Comparison of ENCODE assay signal across 19 mouse cellular contexts in the genomic region with DNA sequence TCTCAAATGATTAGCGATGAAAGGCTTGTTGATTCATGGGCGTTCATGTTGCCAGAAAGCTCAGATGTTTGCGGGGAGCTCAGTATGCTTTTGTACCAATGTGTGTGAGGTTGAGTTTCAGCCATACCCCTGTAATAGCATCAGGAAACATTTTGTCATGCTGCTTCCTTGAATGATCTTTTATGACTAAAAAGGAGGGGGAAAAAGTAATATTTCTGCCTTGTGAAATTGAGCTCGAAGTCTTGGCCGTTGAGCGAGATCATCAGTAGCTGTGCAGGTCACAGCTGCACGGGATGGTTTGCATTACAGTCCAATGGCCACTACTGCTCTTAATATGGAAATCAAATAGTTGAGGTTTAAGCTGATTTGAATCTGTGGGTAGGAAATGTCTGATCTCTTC.
DNase-seq lines count a peak whose midpoint lies in the region; ATAC-seq and TF ChIP-seq lines count a peak whose summit lies in the region.
"Had no signal": no experiment of that assay in that cellular context is flagged by ENCODE, and none has a peak within 500 bp of the region (broad histone marks: within the 10 kb centered on the region; RNA-seq: fewer than 3 reads in every experiment).

No protein-coding gene starts in this region.

- H3K4me3 ChIP-seq in kidney, postnatal 0 days (replicated peaks; ENCODE audit: low read depth, low read length) = no peak overlapping the region
- no peak overlapping the region for H3K4me3 ChIP-seq in embryonic facial prominence, embryonic 14.5 days (ENCODE audit: low read depth, low read length)
- H3K4me3 ChIP-seq in lung, postnatal 0 days (ENCODE audit: low read depth, low read length) = no peak overlapping the region
- H3K4me3 ChIP-seq: embryonic facial prominence, embryonic 13.5 days; forebrain, embryonic 13.5 days; forebrain, embryonic 15.5 days had no signal

- WGBS in kidney, postnatal 0 days = 28% methylated on average over 7 of the region's 7 CpGs
- WGBS in embryonic facial prominence, embryonic 14.5 days = 39% methylated on average over 7 of the region's 7 CpGs
- 84% methylated on average over 7 of the region's 7 CpGs for WGBS in lung, postnatal 0 days

- no peak overlapping the region for H3K9ac ChIP-seq in kidney, postnatal 0 days (ENCODE audit: low read depth, low read length)
- no peak overlapping the region for H3K9ac ChIP-seq in embryonic facial prominence, embryonic 14.5 days (ENCODE audit: low read depth, low read length)
- no peak overlapping the region for H3K9ac ChIP-seq in lung, postnatal 0 days (replicated peaks; ENCODE audit: low read depth)
- H3K9ac ChIP-seq: embryonic facial prominence, embryonic 13.5 days; forebrain, embryonic 13.5 days; forebrain, embryonic 15.5 days; forebrain, postnatal 0 days had no signal

- DNase-seq in kidney, postnatal 0 days (ENCODE audit: low spot score) = peak; percentile 4
- no peak for DNase-seq in kidney, postnatal 4 days
- peak; percentile 68 for DNase-seq in embryonic facial prominence, embryonic 14.5 days (ENCODE audit: low spot score)
- peak; percentile 23 for DNase-seq in mesoderm, embryonic 11.5 days (ENCODE audit: low read depth, low spot score)
- DNase-seq in lung, postnatal 0 days (ENCODE audit: low spot score) = no peak
- DNase-seq: adrenal gland, adult 2 months; adrenal gland, postnatal 10 days; adrenal gland, postnatal 25 days; cerebellum, adult 11 months; cerebellum, adult 18-20 months; cerebellum, adult 8-10 months; cerebellum, adult 9-11 months; cerebellum, postnatal 14 days; cerebellum, postnatal 36 days; embryo, embryonic 11 days; forebrain, postnatal 0 days had no signal

- no peak for ATAC-seq in kidney, postnatal 0 days (replicated peaks; ENCODE audit: low FRiP score, low read depth)
- ATAC-seq in embryonic facial prominence, embryonic 14.5 days (ENCODE audit: low read depth) = no peak
- no peak for ATAC-seq in lung, postnatal 0 days
- ATAC-seq: forebrain, embryonic 13.5 days; forebrain, embryonic 15.5 days; forebrain, postnatal 0 days had no signal

- no peaks in the 10 kb centered on the region for H3K4me1 ChIP-seq in kidney, postnatal 0 days (replicated peaks; ENCODE audit: insufficient read depth, low read length)
- H3K4me1 ChIP-seq in embryonic facial prominence, embryonic 14.5 days (ENCODE audit: control insufficient read depth, insufficient read depth, low read length) = peaks cover 3% of the 10 kb centered on the region; the same call in 1 of the 2 replicates
- no peaks in the 10 kb centered on the region for H3K4me1 ChIP-seq in lung, postnatal 0 days (ENCODE audit: insufficient read depth, low read depth, low read length)
- H3K4me1 ChIP-seq: forebrain, embryonic 13.5 days; forebrain, embryonic 15.5 days had no signal

- no peak for TF ChIP-seq EP300 in lung, postnatal 0 days (IDR thresholded peaks at IDR 0.05)

- no peaks in the 10 kb centered on the region for H3K9me3 ChIP-seq in kidney, postnatal 0 days (replicated peaks; ENCODE audit: low read length)
- peaks cover 3% of the 10 kb centered on the region; the same call in 1 of the 2 replicates for H3K9me3 ChIP-seq in embryonic facial prominence, embryonic 14.5 days (ENCODE audit: control insufficient read depth, low read length)
- no peaks in the 10 kb centered on the region for H3K9me3 ChIP-seq in lung, postnatal 0 days (ENCODE audit: low read length)
- H3K9me3 ChIP-seq: forebrain, embryonic 13.5 days; forebrain, embryonic 15.5 days had no signal

- H3K27me3 ChIP-seq in kidney, postnatal 0 days (ENCODE audit: insufficient read depth, low read length) = no peaks in the 10 kb centered on the region
- H3K27me3 ChIP-seq in embryonic facial prominence, embryonic 14.5 days (replicated peaks; ENCODE audit: control insufficient read depth, insufficient read depth, low read length) = no peaks in the 10 kb centered on the region
- no peaks in the 10 kb centered on the region for H3K27me3 ChIP-seq in lung, postnatal 0 days (replicated peaks; ENCODE audit: insufficient read depth, low read length)
- H3K27me3 ChIP-seq: embryonic facial prominence, embryonic 13.5 days; forebrain, embryonic 13.5 days; forebrain, embryonic 15.5 days had no signal

- H3K4me2 ChIP-seq in kidney, postnatal 0 days (ENCODE audit: low read length) = no peak overlapping the region
- H3K4me2 ChIP-seq in embryonic facial prominence, embryonic 14.5 days (ENCODE audit: low read depth, low read length) = no peak overlapping the region
- H3K4me2 ChIP-seq in lung, postnatal 0 days (replicated peaks; ENCODE audit: low read depth, low read length) = no peak overlapping the region
- H3K4me2 ChIP-seq: embryonic facial prominence, embryonic 13.5 days; forebrain, embryonic 13.5 days; forebrain, embryonic 15.5 days had no signal

- H3K27ac ChIP-seq in kidney, postnatal 0 days = no peak overlapping the region
- H3K27ac ChIP-seq in embryonic facial prominence, embryonic 14.5 days (replicated peaks; ENCODE audit: low read depth, low read length) = no peak overlapping the region
- H3K27ac ChIP-seq in lung, postnatal 0 days (ENCODE audit: low read length) = no peak overlapping the region
- H3K27ac ChIP-seq: embryonic facial prominence, embryonic 13.5 days; forebrain, embryonic 13.5 days; forebrain, embryonic 15.5 days had no signal

- H3K36me3 ChIP-seq in kidney, postnatal 0 days (ENCODE audit: insufficient read depth, low read length) = no peaks in the 10 kb centered on the region
- no peaks in the 10 kb centered on the region for H3K36me3 ChIP-seq in embryonic facial prominence, embryonic 14.5 days (ENCODE audit: control insufficient read depth, insufficient read depth, low read length)
- H3K36me3 ChIP-seq in lung, postnatal 0 days (ENCODE audit: insufficient read depth, low read length) = no peaks in the 10 kb centered on the region
- H3K36me3 ChIP-seq: embryonic facial prominence, embryonic 13.5 days; forebrain, embryonic 15.5 days had no signal

- no peak for TF ChIP-seq CTCF in kidney, postnatal 0 days (IDR thresholded peaks at IDR 0.05; ENCODE audit: low read depth)
- TF ChIP-seq CTCF in lung, postnatal 0 days (IDR thresholded peaks at IDR 0.05) = no peak

Comparison
In these comparisons a context has a peak if more than half of its experiments do, and no peak if none do; other contexts are left out.
1. DNase-seq: peak in kidney, postnatal 0 days (single experiment), embryonic facial prominence, embryonic 14.5 days (single experiment) and mesoderm, embryonic 11.5 days (single experiment); none in kidney, postnatal 4 days (0 of 2) and lung, postnatal 0 days (single experiment).